Mouse (Mus musculus) forebrain, embryonic 14.5 days (tissue): ENCODE data around the gene Rhno1. TPM values are rescaled to one million over a fixed set of nuclear protein-coding genes. Genes with fewer than 3 reads are reported as not detected.

ENCODE experiments used
- ATAC-seq: fragments of 200-750 bp; cut with Nextera tagmentation; 2 replicates; pipeline ENCODE4 v1.8.0; 2017; ENCODE audit warnings: mild to moderate bottlenecking, moderate library complexity
- DNase-seq: peaks from one replicate; pipeline ENCODE4 v3.0.0-alpha.2; 2015; ENCODE audit warnings: low spot score
- H3K27ac ChIP-seq: fragments of 300-500 bp; sonication (generic); 2 replicates; pipeline ENCODE4 v1.5.1; 2014; ENCODE audit warnings: low read depth, mild to moderate bottlenecking, control low read depth, low read length, moderate library complexity
- H3K27me3 ChIP-seq: fragments of 300-500 bp; sonication (generic); replicated peaks from 2 replicates; pipeline ENCODE4 v1.6.1; 2014; ENCODE audit warnings: low read length, control low read depth, mixed read lengths; ENCODE audit not compliant: control insufficient read depth, insufficient read depth
- H3K36me3 ChIP-seq: fragments of 300-500 bp; sonication (generic); 2 replicates; pipeline ENCODE4 v1.6.1; 2014; ENCODE audit warnings: low read length, control low read depth; ENCODE audit not compliant: control insufficient read depth, insufficient read depth
- H3K4me1 ChIP-seq: fragments of 300-500 bp; sonication (generic); 2 replicates; pipeline ENCODE4 v1.6.1; 2014; ENCODE audit warnings: antibody characterized with exemption, low read length, control low read depth; ENCODE audit not compliant: control insufficient read depth, insufficient read depth
- H3K4me2 ChIP-seq: fragments of 300-500 bp; sonication (generic); 2 replicates; pipeline ENCODE4 v1.6.1; 2014; ENCODE audit warnings: mild to moderate bottlenecking, control low read depth, low read length
- H3K4me3 ChIP-seq: fragments of 300-500 bp; sonication (generic); 2 replicates; pipeline ENCODE4 v1.5.1; 2014; ENCODE audit warnings: low read depth, low read length, control low read depth
- H3K9ac ChIP-seq: fragments of 300-500 bp; sonication (generic); 2 replicates; pipeline ENCODE4 v1.6.1; 2014; ENCODE audit warnings: mild to moderate bottlenecking, low read length, control low read depth, moderate library complexity
- H3K9me3 ChIP-seq: fragments of 300-500 bp; sonication (generic); replicated peaks from 2 replicates; pipeline ENCODE4 v1.6.1; 2016; ENCODE audit warnings: low read length, control low read depth, mixed read lengths; ENCODE audit not compliant: control insufficient read depth
- WGBS: fragments of 180-500 bp; shearing (Covaris S2); extraction: QIAGEN DNeasy Blood & Tissue Kit; methylation state at CpG from one replicate; pipeline ENCODE4 v1.1.7; 2014; 5-methylcytosine and 5-hydroxymethylcytosine counted together
- polyA plus RNA-seq: library from polyadenylated mRNA; unstranded; fragments of >200 nt; fragmentation: Nextera tagmentation; extraction: Ambion mirVana; gene quantifications from 2 replicates; pipeline ENCODE4 v1.2.1, GENCODE M21; 2014

Gene Rhno1
- polyA plus RNA-seq, 1 experiment from 2014 or later, result 131 TPM

GRCm38 (mm10) chr6:128354140-128354539, 8.6 kb downstream of the Rhno1 start:
- Histone ChIP-seq H3K9ac (no peak overlapping the region; the same call in 1 of the 2 replicates), H3K36me3 (peaks cover 27% of the 10 kb centered on the region), H3K27me3 (no peaks in the 10 kb centered on the region), H3K27ac (no peak overlapping the region), H3K4me2 (peak overlapping the region; percentile 59), H3K4me1 (peaks cover 14% of the 10 kb centered on the region; the same call in 1 of the 2 replicates), H3K4me3 (peak overlapping the region; percentile 71; the same call in 1 of the 2 replicates), H3K9me3 (no peaks in the 10 kb centered on the region)
- ATAC-seq (no peak), DNase-seq (no peak)
- 31% methylated on average over 3 of the region's 3 CpGs for WGBS

GRCm38 (mm10) chr6:128349711-128350110, 13.0 kb downstream of the Rhno1 start:
- ATAC-seq, result no peak
- Histone ChIP-seq H3K4me1 (peaks cover 9% of the 10 kb centered on the region; the same call in 1 of the 2 replicates), H3K4me2 (no peak overlapping the region), H3K27me3 (no peaks in the 10 kb centered on the region), H3K4me3 (no peak overlapping the region), H3K9me3 (no peaks in the 10 kb centered on the region), H3K9ac (no peak overlapping the region), H3K27ac (no peak overlapping the region), H3K36me3 (peaks cover 5% of the 10 kb centered on the region; the same call in 1 of the 2 replicates)
- WGBS, result 51% methylated on average over 7 of the region's 7 CpGs
- DNase-seq, result peak; percentile 19

- DNase-seq, result no peak
- no peaks in the 10 kb centered on the region for H3K27me3 ChIP-seq
- H3K4me1 ChIP-seq, result no peaks in the 10 kb centered on the region
- no peaks in the 10 kb centered on the region for H3K9me3 ChIP-seq
- no peak overlapping the region for H3K4me3 ChIP-seq
- no peak overlapping the region for H3K9ac ChIP-seq
- no peak overlapping the region for H3K27ac ChIP-seq
- no peak for ATAC-seq
- H3K4me2 ChIP-seq, result no peak overlapping the region
- WGBS, result 91% methylated on average over 6 of the region's 6 CpGs
- peaks cover 16% of the 10 kb centered on the region for H3K36me3 ChIP-seq
Observed at GRCm38 (mm10) chr6:128346782-128347181, 15.9 kb downstream of the Rhno1 start.

- no peaks in the 10 kb centered on the region for H3K9me3 ChIP-seq
- H3K4me2 ChIP-seq, result no peak overlapping the region
- H3K4me1 ChIP-seq, result no peaks in the 10 kb centered on the region
- 97% methylated on average over 10 of the region's 10 CpGs for WGBS
- H3K4me3 ChIP-seq, result no peak overlapping the region
- no peak overlapping the region for H3K9ac ChIP-seq
- peaks cover 13% of the 10 kb centered on the region for H3K36me3 ChIP-seq
- no peaks in the 10 kb centered on the region for H3K27me3 ChIP-seq
- no peak overlapping the region for H3K27ac ChIP-seq
- no peak for DNase-seq
- ATAC-seq, result no peak
Observed at GRCm38 (mm10) chr6:128345623-128346022, 17.1 kb downstream of the Rhno1 start.

GRCm38 (mm10) chr6:128341956-128342723, 20.6 kb downstream of the Rhno1 start:
- H3K9ac ChIP-seq, result no peak overlapping the region
- peaks cover 11% of the 10 kb centered on the region; the same call in 1 of the 2 replicates for H3K36me3 ChIP-seq
- no peak for DNase-seq
- no peaks in the 10 kb centered on the region for H3K9me3 ChIP-seq
- H3K4me2 ChIP-seq, result no peak overlapping the region
- H3K27ac ChIP-seq, result no peak overlapping the region
- H3K27me3 ChIP-seq, result no peaks in the 10 kb centered on the region
- no peaks in the 10 kb centered on the region; the same call in 1 of the 2 replicates for H3K4me1 ChIP-seq
- no peak for ATAC-seq
- WGBS, result 95% methylated on average over 11 of the region's 11 CpGs
- H3K4me3 ChIP-seq, result no peak overlapping the region

GRCm38 (mm10) chr6:128338876-128339275, 23.8 kb downstream of the Rhno1 start:
- no peak for DNase-seq
- Histone ChIP-seq H3K36me3 (peaks cover 20% of the 10 kb centered on the region), H3K4me1 (no peaks in the 10 kb centered on the region; the same call in 1 of the 2 replicates), H3K27ac (no peak overlapping the region), H3K9ac (no peak overlapping the region), H3K27me3 (no peaks in the 10 kb centered on the region), H3K9me3 (no peaks in the 10 kb centered on the region), H3K4me2 (no peak overlapping the region), H3K4me3 (no peak overlapping the region)
- 57% methylated on average over 5 of the region's 5 CpGs for WGBS
- no peak for ATAC-seq

GRCm38 (mm10) chr6:128337467-128337866, 25.2 kb downstream of the Rhno1 start:
- DNase-seq (no peak), ATAC-seq (no peak)
- Histone ChIP-seq H3K4me3 (no peak overlapping the region), H3K36me3 (peaks cover 27% of the 10 kb centered on the region), H3K27ac (no peak overlapping the region), H3K4me2 (no peak overlapping the region), H3K9ac (no peak overlapping the region), H3K27me3 (no peaks in the 10 kb centered on the region), H3K9me3 (no peaks in the 10 kb centered on the region), H3K4me1 (no peaks in the 10 kb centered on the region; the same call in 1 of the 2 replicates)
- 65% methylated on average over 7 of the region's 7 CpGs for WGBS

GRCm38 (mm10) chr6:128334397-128335124, 28.1 kb downstream of the Rhno1 start:
- ATAC-seq, result peak; percentile 84
- Histone ChIP-seq H3K4me2 (no peak overlapping the region), H3K9me3 (no peaks in the 10 kb centered on the region; the same call in 1 of the 2 replicates), H3K27me3 (no peaks in the 10 kb centered on the region), H3K4me1 (no peaks in the 10 kb centered on the region; the same call in 1 of the 2 replicates), H3K4me3 (no peak overlapping the region), H3K9ac (no peak overlapping the region), H3K36me3 (peaks cover 37% of the 10 kb centered on the region), H3K27ac (no peak overlapping the region)
- 14% methylated on average over 12 of the region's 12 CpGs for WGBS
- peak; percentile 88 for DNase-seq
